Mouse (Mus musculus) cortical plate, adult 2 months (tissue): ENCODE results near the gene Trit1.

ENCODE experiments used
- CTCF ChIP-seq: fragments of 200-500 bp; IDR thresholded peaks from 2 replicates; pipeline ENCODE4 v1.5.1; 2011; ENCODE audit warnings: mild to moderate bottlenecking, control low read depth, low read length; ENCODE audit not compliant: insufficient read depth; ENCODE audit errors: extremely low read depth
- POLR2A ChIP-seq: fragments of 200-500 bp; IDR thresholded peaks from 2 replicates; pipeline ENCODE4 v1.6.1; 2011; ENCODE audit warnings: mild to moderate bottlenecking, low read length, control low read depth; ENCODE audit not compliant: insufficient read depth; ENCODE audit errors: extremely low read depth

DNA sequence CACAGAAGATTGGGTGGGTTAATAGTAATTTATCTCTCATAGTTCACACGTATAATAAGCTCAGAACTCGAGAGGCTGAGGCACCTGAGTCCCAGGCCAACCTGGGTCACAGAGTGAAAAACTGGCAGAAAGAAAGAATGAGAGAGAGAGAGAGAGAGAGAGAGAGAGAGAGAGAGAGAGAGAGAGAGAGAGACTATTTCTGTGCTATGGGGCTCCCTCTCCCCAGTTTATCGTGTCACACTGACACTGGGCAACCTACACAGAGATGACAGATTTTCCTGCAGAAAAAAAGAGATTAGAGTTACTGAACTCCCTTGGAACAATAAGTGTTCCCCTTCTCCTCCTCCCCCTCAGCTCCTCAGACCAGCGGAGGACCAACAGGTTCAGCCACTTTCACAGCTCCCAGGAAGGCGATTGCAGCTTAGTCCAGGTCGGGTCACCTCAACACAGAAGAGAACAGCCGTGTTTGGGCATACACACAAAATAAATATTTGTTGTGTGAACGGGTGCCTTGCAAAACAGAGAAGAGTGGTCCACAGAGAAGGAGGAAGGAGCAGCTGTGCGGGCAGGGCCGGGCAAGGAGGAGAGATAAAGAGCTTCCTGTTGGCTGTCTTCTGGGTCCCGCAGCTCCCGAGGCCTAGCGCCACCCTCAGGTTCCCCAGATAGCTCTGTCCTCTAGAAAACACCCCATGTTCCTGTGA lies 55.0 kb downstream of the Trit1 start:
- TF ChIP-seq CTCF (peak; percentile 9; the same call in 1 of the 2 replicates), POLR2A (no peak)
